Mouse (Mus musculus) forebrain, postnatal 0 days (tissue): ENCODE measurements around the gene Rala. TPM values are rescaled to one million over a fixed set of nuclear protein-coding genes. Genes with fewer than 3 reads are reported as not detected.

ENCODE experiments used
- ATAC-seq: fragments of 200-750 bp; cut with Nextera tagmentation; 2 replicates; pipeline ENCODE4 v1.8.0; 2017; ENCODE audit warnings: mild to moderate bottlenecking, moderate library complexity
- DNase-seq: peaks from one replicate; pipeline ENCODE4 v3.0.0-alpha.2; 2015
- H3K27ac ChIP-seq: fragments of 300-500 bp; sonication (generic); 2 replicates; pipeline ENCODE4 v1.5.1; 2014; ENCODE audit warnings: low read depth, mild to moderate bottlenecking, antibody characterized with exemption, low read length, moderate library complexity, mixed read lengths
- H3K27me3 ChIP-seq: fragments of 300-500 bp; sonication (generic); 2 replicates; pipeline ENCODE4 v1.6.1; 2014; ENCODE audit warnings: mild to moderate bottlenecking, low read length, mixed read lengths; ENCODE audit not compliant: insufficient read depth
- H3K36me3 ChIP-seq: fragments of 300-500 bp; sonication (generic); 2 replicates; pipeline ENCODE4 v1.6.1; 2014; ENCODE audit warnings: mild to moderate bottlenecking, moderate library complexity; ENCODE audit not compliant: insufficient read depth
- H3K4me1 ChIP-seq: fragments of 300-500 bp; sonication (generic); 2 replicates; pipeline ENCODE4 v1.6.1; 2014; ENCODE audit warnings: antibody characterized with exemption; ENCODE audit not compliant: insufficient read depth
- H3K4me2 ChIP-seq: fragments of 300-500 bp; sonication (generic); 2 replicates; pipeline ENCODE4 v1.6.1; 2014; ENCODE audit warnings: low read depth, mild to moderate bottlenecking, moderate library complexity
- H3K4me3 ChIP-seq: fragments of 300-500 bp; sonication (generic); 2 replicates; pipeline ENCODE4 v1.5.1; 2014; ENCODE audit warnings: low read depth, low read length, mixed read lengths
- H3K9ac ChIP-seq: fragments of 300-500 bp; sonication (generic); 2 replicates; pipeline ENCODE4 v1.6.1; 2014; ENCODE audit warnings: mild to moderate bottlenecking
- H3K9me3 ChIP-seq: fragments of 300-500 bp; sonication (generic); 2 replicates; pipeline ENCODE4 v1.6.1; 2016; ENCODE audit warnings: low read length
- CTCF ChIP-seq: sonication (generic); IDR thresholded peaks from 2 replicates; pipeline ENCODE4 v1.5.1; 2016; ENCODE audit warnings: antibody characterized with exemption, control low read depth, low read depth
- WGBS: fragments of 180-500 bp; shearing (Covaris S2); extraction: QIAGEN DNeasy Blood & Tissue Kit; methylation state at CpG from one replicate; pipeline ENCODE4 v1.1.7; 2014; 5-methylcytosine and 5-hydroxymethylcytosine counted together
- polyA plus RNA-seq: library from polyadenylated mRNA; unstranded; fragments of >200 nt; fragmentation: Nextera tagmentation; extraction: Ambion mirVana; gene quantifications from 2 replicates; pipeline ENCODE4 v1.2.1, GENCODE M21; 2015
- total RNA-seq: library from RNA; depleted of rRNA; stranded (reverse); fragments of >200 nt; gene quantifications from 2 replicates; pipeline ENCODE4 v1.2.3, GENCODE M21; 2014

Gene Rala
- total and polyA plus RNA-seq, 2 experiments from 2014 or later, result 107 to 254 TPM

- Histone ChIP-seq H3K27ac (no peak overlapping the region), H3K9me3 (no peaks in the 10 kb centered on the region), H3K4me1 (peaks cover 6% of the 10 kb centered on the region; the same call in 1 of the 2 replicates), H3K27me3 (no peaks in the 10 kb centered on the region), H3K36me3 (no peaks in the 10 kb centered on the region), H3K9ac (no peak overlapping the region), H3K4me2 (no peak overlapping the region), H3K4me3 (no peak overlapping the region)
- ATAC-seq (no peak), DNase-seq (no peak)
- TF ChIP-seq CTCF, result no peak
- WGBS, result 82% methylated on average over 18 of the region's 18 CpGs
These were observed 5.5 kb upstream of the Rala start for GRCm38 (mm10) chr13:17949555-17949954.

DNA sequence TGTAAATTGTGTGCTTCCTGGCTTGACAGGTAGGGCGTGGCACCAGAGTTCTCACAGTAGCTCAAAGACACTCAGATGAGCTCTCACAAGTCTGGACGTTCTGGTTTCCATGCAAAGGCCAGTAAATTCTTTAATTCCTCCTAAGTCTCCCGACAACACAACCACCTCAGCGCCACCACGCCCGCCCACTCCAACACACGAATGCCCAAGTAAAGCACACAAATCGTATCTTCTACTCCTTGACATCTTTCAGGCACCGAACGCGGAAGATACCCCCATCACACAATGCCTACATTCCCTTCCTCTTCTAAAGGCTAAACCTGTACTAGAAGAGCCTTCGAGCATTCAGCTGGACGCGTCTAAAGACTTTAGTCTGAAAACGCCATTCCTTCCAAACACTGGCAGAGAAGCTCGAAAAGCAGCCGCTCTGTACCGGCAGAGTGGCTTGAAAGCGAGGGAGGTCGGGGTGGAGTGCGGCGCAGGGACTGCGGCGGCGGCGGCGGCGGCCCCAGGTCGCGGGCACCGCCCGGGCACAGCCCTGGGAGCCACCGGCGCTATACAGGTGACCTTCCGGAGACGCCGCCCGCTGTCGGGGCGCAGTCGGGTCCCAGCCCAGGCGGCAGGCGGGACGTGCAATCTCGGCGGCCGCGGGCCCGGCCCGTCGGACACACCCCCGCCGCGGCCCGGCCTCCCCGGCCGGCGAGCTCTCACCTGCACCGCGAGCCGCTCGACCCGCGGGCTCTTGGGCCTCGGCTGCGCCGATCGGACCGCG, 547 bp downstream of the Rala start:
- H3K4me3 ChIP-seq, result peak overlapping the region; percentile 93
- H3K27ac ChIP-seq, result peak overlapping the region; percentile 97
- peaks cover 12% of the 10 kb centered on the region; the same call in 1 of the 2 replicates for H3K4me1 ChIP-seq
- peak overlapping the region; percentile 93 for H3K9ac ChIP-seq
- WGBS, result 1% methylated on average over 69 of the region's 70 CpGs
- DNase-seq (peak; percentile 56), ATAC-seq (peak; percentile 59)
- H3K36me3 ChIP-seq, result no peaks in the 10 kb centered on the region
- H3K27me3 ChIP-seq, result no peaks in the 10 kb centered on the region
- H3K4me2 ChIP-seq, result peak overlapping the region; percentile 62
- no peaks in the 10 kb centered on the region for H3K9me3 ChIP-seq
- no peak for TF ChIP-seq CTCF

DNA sequence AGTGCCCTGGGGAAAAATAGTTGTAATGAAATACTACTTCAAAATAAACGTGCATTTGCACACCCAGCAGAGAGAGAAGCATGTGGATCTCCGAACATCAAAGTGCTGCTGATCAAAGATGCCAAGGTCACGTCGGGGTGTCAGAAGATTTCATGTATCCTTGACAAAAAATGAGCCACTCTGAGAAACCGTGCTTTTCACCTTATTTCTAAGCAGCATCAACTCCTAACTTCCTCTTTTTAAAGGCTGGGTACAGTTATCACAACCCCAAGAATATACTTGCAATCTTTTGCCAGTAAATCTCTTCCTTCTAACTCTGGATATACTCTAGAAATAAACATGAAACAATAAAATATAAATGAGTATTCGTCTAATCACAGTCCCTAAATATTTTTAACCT, 1.7 kb downstream of the Rala start:
- H3K27me3 ChIP-seq, result no peaks in the 10 kb centered on the region
- no peak overlapping the region for H3K27ac ChIP-seq
- no peak for TF ChIP-seq CTCF
- H3K36me3 ChIP-seq, result no peaks in the 10 kb centered on the region
- no peaks in the 10 kb centered on the region for H3K9me3 ChIP-seq
- no peak for ATAC-seq
- DNase-seq, result no peak
- no peak overlapping the region for H3K4me3 ChIP-seq
- H3K4me2 ChIP-seq, result peak overlapping the region; percentile 0
- H3K9ac ChIP-seq, result no peak overlapping the region
- peaks cover 12% of the 10 kb centered on the region; the same call in 1 of the 2 replicates for H3K4me1 ChIP-seq
- 76% methylated on average over 6 of the region's 6 CpGs for WGBS

- Histone ChIP-seq H3K4me2 (no peak overlapping the region), H3K27ac (peak overlapping the region; percentile 15; the same call in 1 of the 2 replicates), H3K36me3 (no peaks in the 10 kb centered on the region), H3K9ac (no peak overlapping the region), H3K4me3 (no peak overlapping the region), H3K27me3 (no peaks in the 10 kb centered on the region), H3K9me3 (no peaks in the 10 kb centered on the region), H3K4me1 (peaks cover 3% of the 10 kb centered on the region; the same call in 1 of the 2 replicates)
- 17% methylated on average over 1 of the region's 1 CpGs for WGBS
- ATAC-seq (peak; percentile 90), DNase-seq (peak; percentile 24)
- no peak for TF ChIP-seq CTCF
These were observed 36.7 kb downstream of the Rala start for GRCm38 (mm10) chr13:17907309-17907708.

GRCm38 (mm10) chr13:17901474-17901873, 42.6 kb downstream of the Rala start:
- H3K27me3 ChIP-seq, result no peaks in the 10 kb centered on the region
- 90% methylated on average over 4 of the region's 4 CpGs for WGBS
- TF ChIP-seq CTCF, result no peak
- ATAC-seq, result 0 out of 2 replicates have a peak, but pooled peaks have one; percentile 10
- no peak overlapping the region for H3K4me3 ChIP-seq
- no peak overlapping the region for H3K9ac ChIP-seq
- H3K9me3 ChIP-seq, result no peaks in the 10 kb centered on the region
- no peak for DNase-seq
- H3K4me2 ChIP-seq, result no peak overlapping the region
- H3K36me3 ChIP-seq, result no peaks in the 10 kb centered on the region
- H3K4me1 ChIP-seq, result no peaks in the 10 kb centered on the region
- H3K27ac ChIP-seq, result no peak overlapping the region

DNA sequence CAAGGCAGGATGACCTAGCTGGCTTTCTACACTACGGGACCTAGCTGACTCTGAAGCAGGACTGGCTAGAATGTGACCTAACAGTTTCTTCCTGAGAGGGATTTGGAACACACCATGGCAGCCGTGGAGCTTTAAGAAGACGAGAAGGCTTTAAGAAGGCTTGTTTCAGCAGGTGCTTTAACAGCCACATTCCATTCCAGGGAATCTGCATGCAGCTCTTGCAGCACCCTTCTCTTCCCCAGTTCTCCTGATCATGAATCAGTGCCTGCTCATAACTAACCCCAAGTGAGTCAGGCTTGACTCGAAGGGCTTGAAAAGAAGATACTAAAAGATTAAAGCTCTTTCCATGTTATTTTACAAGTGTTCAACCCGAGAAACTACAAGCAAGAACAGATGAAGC, 43.4 kb downstream of the Rala start:
- DNase-seq (no peak), ATAC-seq (no peak; the same call in 1 of the 2 replicates)
- no peak for TF ChIP-seq CTCF
- Histone ChIP-seq H3K4me3 (no peak overlapping the region), H3K4me2 (no peak overlapping the region), H3K9me3 (no peaks in the 10 kb centered on the region), H3K27ac (no peak overlapping the region), H3K9ac (no peak overlapping the region), H3K27me3 (no peaks in the 10 kb centered on the region), H3K4me1 (no peaks in the 10 kb centered on the region), H3K36me3 (peaks cover 4% of the 10 kb centered on the region)
- 85% methylated on average over 5 of the region's 5 CpGs for WGBS

- no peak overlapping the region for H3K9ac ChIP-seq
- no peaks in the 10 kb centered on the region for H3K27me3 ChIP-seq
- ATAC-seq (no peak), DNase-seq (no peak)
- no peaks in the 10 kb centered on the region for H3K9me3 ChIP-seq
- no peak overlapping the region for H3K4me2 ChIP-seq
- no peak overlapping the region for H3K4me3 ChIP-seq
- TF ChIP-seq CTCF, result no peak
- peaks cover 16% of the 10 kb centered on the region for H3K36me3 ChIP-seq
- 50% methylated on average over 1 of the region's 1 CpGs for WGBS
- H3K27ac ChIP-seq, result no peak overlapping the region
- H3K4me1 ChIP-seq, result no peaks in the 10 kb centered on the region
These were observed 47.0 kb downstream of the Rala start for GRCm38 (mm10) chr13:17897040-17897439.
